Mouse (Mus musculus) T-cell, adult 2 months (primary cell): ENCODE data around the gene Gstt4.

Source experiments
- DNase-seq: peaks from one replicate; pipeline ENCODE4 v3.0.0; 2022; ENCODE audit warnings: low spot score

Gstt4 gene

DNA sequence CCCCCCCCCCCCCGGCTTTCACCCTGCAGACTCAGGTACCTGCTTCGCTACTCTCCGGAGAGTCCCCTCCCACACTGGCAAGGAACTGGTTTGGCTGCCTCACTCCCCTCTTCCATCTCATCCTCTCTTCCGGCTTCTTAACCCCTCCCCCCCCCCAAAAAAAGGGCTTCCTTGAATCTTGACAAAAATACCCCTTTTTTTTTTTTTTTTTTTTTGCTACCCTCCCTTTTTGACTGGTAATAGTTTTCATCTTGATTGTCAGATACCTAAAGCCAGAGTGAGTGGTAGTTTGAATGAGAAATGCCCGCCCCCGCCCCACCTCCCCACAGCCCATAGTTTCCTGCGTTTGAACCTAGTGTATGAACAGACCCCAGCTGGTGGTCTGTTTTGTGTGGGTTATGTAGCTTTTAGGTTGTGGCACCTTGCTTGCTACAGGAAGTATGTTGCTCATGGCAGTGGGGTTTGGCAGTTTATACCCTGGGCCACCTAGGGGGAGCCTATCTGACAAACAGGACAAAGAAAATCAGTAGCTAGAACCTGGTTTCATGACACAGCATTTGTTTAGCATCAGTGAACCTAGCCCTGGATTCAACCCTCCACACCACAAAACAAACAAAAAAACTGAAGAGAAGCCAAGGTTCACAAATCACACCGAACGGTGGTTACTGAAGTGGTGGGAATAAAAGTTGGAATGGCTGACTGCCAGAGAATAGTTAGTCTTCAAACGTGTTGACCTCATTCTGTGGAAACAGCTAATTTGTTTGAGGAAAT, 13.6 kb upstream of the Gstt4 start:
- DNase-seq: peak; percentile 84

- peak; percentile 86 for DNase-seq
These were observed 13.0 kb upstream of the Gstt4 start for GRCm38 (mm10) chr10:75835307-75835706.

GRCm38 (mm10) chr10:75834721-75835120, 12.4 kb upstream of the Gstt4 start:
- DNase-seq: no peak

- DNase-seq: peak; percentile 50
These were observed 11.9 kb upstream of the Gstt4 start for GRCm38 (mm10) chr10:75834250-75834649.

DNA sequence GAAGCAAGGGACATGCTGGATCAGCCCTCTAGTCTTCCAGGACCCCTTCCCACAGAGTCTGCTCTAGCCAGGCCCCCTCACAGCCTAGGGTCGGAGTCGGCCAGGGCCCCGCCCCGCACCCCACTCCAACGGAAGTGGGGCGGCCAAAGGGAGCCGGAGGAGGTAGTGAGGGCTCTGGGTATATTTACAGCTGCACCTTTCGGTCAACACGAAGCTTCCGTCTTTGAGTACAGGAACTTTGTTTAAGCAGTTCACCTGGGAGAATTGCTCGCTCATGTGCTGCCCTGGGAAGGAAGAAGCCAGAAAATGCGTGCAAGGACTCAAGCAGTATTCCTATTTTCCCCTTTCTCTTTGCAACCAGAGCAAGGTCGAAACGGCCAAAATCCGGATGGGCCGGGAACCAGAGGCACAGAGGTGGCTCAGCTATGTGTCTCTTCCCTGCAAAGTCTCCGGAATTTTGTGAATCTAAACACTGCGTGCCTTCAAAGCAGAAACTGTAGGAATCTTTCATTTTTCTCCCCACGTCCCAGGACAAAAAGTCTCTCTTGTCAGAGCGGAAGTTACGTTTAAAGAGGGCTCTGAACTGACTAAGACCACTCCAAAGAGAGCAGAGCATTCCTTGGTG, 11.2 kb upstream of the Gstt4 start:
- no peak for DNase-seq

DNA sequence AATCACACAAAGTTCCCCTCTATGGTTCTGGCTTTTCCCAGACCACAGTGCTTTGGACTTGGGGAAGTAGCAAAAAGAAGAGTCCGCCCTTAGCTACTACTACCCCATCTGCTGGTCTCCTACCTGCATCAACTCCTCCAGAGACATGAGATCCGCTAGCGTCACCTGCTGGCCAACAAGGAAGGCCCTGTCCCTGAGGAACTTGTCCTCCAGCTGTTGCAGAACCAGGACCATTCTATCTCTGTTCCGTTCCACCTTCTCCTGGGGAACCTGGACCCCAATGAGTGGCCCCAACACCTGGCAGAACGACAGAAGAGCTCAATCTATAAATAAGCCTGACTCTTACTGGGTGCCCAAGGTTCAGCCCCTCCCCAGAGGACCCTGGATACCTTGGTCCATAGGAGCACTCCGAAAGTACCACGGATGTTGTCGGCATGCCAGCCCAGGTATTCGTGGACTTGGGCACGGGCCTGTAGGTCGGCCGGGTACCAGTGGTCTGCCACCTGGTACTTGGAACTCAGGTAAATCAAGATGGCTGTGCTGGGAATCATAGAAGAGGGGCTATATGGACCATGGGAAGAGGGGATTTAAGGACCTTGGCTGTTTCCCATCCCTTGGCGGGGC, 10.0 kb upstream of the Gstt4 start:
- peak; percentile 66 for DNase-seq

GRCm38 (mm10) chr10:75830275-75830670, 7.9 kb upstream of the Gstt4 start:
- no peak for DNase-seq

DNA sequence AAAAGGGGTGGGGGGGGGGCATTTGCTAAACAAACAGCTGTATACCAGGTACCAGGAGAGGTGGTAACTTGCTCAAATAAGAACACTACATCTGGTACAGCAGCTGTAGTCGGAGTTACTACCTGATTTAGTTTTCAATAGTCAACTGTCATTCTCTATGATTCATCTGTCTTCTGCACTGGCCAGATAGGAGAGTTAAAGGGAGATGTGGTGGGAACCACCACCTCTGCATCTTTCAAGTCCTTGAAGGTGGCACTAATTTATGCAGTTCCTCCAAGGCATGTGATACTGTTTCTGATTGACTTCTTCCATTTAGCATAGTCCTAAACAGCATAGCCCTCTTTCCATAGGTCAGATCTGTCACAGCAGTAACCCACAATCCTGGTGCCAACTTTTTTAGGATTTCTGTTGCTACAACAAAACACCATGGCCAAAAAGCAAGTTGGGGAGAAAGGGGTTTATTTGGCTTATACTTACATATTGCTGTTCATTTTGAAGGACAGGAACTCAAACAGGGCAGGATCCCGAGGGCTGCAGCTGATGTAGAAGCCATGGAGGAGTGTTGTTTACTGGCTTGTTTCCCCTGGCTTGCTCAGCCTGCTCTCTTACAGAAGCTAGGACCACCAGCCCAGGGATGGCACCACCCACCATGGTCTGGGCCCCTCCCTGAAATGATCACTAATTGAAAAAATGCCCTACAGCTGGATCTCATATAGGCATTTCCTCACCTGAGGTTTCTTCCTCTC, 7.4 kb upstream of the Gstt4 start:
- DNase-seq: no peak

DNA sequence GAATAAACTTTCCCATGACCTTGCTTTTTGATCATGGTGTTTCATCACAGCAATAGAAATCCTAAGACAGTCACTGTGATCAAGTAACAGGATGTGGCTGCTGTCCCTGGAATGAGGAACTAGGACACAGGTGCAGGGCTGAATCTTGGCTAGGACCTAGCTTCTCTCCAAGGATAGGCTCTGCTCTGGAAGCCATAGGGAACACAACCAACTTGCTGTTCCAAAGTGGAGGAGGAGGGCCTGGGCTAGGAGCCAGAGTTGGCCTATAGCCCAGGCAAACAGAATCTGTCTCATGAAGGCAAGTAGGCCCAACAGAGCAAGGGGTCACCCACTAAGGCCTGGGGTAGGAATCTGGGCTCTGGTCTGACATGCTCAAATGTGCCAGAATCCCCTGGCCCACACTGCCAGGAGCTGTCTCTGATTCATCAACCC, 6.2 kb upstream of the Gstt4 start:
- DNase-seq: no peak

- DNase-seq: no peak
These were observed 5.5 kb upstream of the Gstt4 start for GRCm38 (mm10) chr10:75827668-75828360.

DNA sequence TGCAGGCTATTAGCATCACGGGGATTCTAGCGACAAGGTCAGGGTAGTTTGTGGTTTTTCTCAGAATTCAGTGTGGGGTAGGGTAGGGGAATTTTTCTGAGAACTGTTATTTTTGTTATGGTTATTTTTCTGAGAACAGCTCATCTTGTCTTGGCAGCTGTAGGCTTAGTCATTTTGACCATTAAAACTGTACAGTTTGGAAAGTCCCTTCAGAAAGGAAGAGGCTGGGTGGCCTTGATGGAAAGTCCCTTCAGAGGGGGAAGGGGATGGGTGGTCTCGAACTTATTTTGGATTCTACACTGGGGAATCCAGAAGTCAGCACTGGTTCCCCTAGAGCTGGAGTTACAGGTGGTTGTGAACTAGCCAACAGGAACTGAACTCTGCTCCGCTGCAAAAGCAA, 2.2 kb upstream of the Gstt4 start:
- DNase-seq: no peak

DNA sequence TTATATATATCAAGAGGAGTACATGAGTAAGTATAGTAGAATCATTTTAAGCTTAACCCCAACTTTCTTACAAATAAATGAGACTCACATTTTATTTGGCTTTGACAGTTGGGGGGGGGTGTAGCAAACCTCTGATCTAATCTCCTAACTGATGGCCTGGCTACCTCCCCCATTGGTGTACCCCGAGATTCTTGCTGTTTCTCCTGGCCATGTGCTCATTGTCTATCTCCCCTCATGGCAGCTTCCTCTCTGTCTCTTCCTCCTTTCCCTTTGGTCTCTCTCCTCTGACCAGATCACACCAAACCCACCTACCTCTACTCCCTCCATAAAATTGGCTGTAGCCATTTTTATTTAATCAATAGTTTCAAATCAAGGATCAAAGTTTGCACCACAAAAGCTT, 1.4 kb upstream of the Gstt4 start:
- DNase-seq: no peak

DNA sequence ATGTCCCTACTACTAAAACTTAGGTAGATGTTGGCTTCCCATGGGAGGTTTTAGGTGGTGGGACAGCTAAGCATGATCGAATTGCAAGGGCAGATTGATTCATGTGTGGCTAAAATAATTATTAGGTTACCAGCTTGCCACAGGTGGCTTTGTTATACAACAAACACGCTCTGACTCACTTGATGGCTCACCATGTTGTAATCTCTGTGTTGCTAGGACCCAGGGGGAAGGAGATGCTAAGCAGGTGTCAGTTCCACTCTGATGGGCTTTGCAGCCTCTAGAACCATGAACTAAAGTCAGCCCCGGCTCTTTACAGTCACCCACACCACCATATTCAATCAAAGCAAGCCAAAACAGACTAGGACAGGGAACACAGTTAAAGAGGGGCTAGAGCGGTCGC, 2.5 kb downstream of the Gstt4 start:
- no peak for DNase-seq

DNA sequence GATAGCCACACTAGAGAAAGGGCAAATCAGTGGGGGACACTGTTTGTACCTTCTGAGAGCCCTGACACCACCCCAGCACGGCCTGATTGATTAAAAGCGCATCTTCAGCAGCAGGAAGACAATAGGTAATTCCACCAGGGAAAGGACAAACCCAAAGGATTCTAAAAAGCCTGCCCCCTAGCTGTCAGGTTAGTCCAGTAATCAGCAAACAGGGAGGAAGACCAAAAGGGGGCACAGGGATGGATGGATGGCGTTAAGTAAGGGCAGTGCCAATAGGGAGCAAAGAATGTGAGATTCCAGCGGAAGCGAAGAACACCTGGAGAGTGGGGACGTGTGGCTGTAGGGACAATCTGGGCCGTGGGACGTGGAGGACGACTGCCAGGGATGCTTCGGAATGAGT, 3.7 kb downstream of the Gstt4 start:
- no peak for DNase-seq

GRCm38 (mm10) chr10:75804217-75804616, 18.1 kb downstream of the Gstt4 start:
- DNase-seq: no peak

GRCm38 (mm10) chr10:75798176-75798696, 24.1 kb downstream of the Gstt4 start, which contains the start of gene Gstt1:
TSS of gene Gstt1 (minus strand) at chr10:75798584.
- DNase-seq: no peak

DNA sequence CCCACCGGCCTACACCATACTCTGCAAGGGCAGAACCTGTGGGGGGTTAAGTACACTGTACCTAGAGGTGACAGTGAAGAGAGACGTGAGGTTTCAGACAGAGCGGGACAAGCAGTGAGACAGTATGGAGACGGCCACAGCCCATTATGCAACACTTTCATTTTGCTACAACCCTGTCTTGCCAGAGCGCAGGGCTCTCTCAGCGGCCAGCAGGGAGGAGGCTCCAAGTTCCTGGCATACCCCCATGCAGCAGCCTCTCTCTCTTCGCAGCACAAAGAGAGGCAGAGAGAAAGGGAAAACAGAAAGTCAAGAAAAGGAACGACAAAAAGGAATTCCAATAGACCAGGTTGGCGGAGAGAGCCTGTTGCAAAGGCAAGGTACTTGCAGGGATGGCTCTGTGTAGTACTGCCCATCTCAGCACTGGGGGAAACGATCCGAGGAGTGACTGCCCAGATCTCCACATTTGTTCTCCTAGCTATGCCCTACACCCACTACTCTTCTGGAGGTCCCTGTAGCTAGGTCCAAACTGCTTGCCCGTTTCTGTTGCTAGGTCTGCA, 24.6 kb downstream of the Gstt4 start:
- DNase-seq: peak; percentile 21

GRCm38 (mm10) chr10:75796731-75797516, 25.4 kb downstream of the Gstt4 start:
- DNase-seq: no peak

- no peak for DNase-seq
These were observed 27.5 kb downstream of the Gstt4 start for GRCm38 (mm10) chr10:75794880-75795279.

DNA sequence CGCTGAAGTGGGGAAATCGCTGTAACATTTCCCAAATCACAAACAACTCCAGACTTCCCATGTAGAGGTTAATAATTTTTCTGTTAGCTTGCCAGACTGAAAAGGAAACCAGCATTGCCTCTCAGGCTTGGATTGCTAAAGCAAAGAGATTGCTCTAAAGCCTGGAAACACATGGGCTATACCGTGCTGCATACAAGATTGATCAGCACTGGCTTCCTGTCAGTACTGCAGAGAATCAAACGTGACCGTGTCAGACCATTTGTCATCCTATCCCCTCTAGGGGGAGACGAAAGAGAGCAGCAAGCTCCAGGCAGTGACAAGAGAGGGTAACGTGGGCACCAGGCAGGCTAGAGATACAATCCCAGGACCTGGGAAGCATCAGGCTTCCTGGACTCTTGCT, 31.6 kb downstream of the Gstt4 start:
- DNase-seq: peak; percentile 42

- no peak for DNase-seq
These were observed 32.5 kb downstream of the Gstt4 start for GRCm38 (mm10) chr10:75789841-75790240.
